Comparison of ENCODE assay signal across 21 mouse cellular contexts in the genomic region with DNA sequence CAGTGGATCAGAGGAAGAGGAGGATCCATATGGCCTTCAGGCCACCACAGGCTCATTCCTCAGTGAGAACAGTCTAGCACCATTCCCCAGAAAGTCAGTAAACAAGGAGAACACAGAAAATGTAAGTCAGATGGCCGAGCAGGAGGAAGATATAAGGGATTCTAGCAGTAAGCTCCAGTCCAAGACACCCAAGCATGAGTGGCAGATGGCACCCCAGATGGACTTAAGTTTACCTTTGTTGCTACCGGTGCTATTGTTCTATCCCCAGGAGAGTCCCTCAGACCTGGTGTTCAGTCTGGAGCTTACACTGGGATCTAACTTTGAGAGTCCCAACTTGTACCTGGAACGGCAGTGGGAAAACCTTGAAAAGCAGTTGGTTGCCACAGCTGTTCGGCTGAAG.
"Had no signal": no experiment of that assay in that cellular context is flagged by ENCODE, and none has a peak within 500 bp of the region (broad histone marks: within the 10 kb centered on the region; RNA-seq: fewer than 3 reads in every experiment).

No protein-coding gene starts in this region.

- H3K4me1 ChIP-seq: limb, embryonic 12.5 days; limb, embryonic 15.5 days; midbrain, embryonic 12.5 days; midbrain, embryonic 15.5 days; neural tube, embryonic 12.5 days; neural tube, embryonic 15.5 days had no signal

- H3K27me3 ChIP-seq: limb, embryonic 12.5 days; limb, embryonic 15.5 days; midbrain, embryonic 12.5 days; midbrain, embryonic 15.5 days; neural tube, embryonic 12.5 days; neural tube, embryonic 15.5 days had no signal

- ATAC-seq: liver, postnatal 0 days; lung, postnatal 0 days; midbrain, embryonic 15.5 days had no signal

- H3K4me3 ChIP-seq: limb, embryonic 12.5 days; limb, embryonic 15.5 days; midbrain, embryonic 12.5 days; midbrain, embryonic 15.5 days; neural tube, embryonic 12.5 days; neural tube, embryonic 15.5 days had no signal

- H3K9ac ChIP-seq: limb, embryonic 12.5 days; limb, embryonic 15.5 days; liver, embryonic 14.5 days; liver, postnatal 0 days; lung, embryonic 14.5 days; midbrain, embryonic 12.5 days; midbrain, embryonic 15.5 days; neural tube, embryonic 12.5 days; neural tube, embryonic 15.5 days had no signal

- H3K27ac ChIP-seq: limb, embryonic 12.5 days; limb, embryonic 15.5 days; liver, embryonic 14.5 days; macrophage; midbrain, embryonic 12.5 days; midbrain, embryonic 15.5 days; neural tube, embryonic 12.5 days; neural tube, embryonic 15.5 days; stomach, postnatal 0 days had no signal

- H3K9me3 ChIP-seq: limb, embryonic 15.5 days; midbrain, embryonic 12.5 days; midbrain, embryonic 15.5 days; neural tube, embryonic 12.5 days; neural tube, embryonic 15.5 days had no signal

- H3K36me3 ChIP-seq: limb, embryonic 12.5 days; limb, embryonic 15.5 days; midbrain, embryonic 12.5 days; midbrain, embryonic 15.5 days; neural tube, embryonic 12.5 days; neural tube, embryonic 15.5 days had no signal

- DNase-seq: kidney, postnatal 14 days; kidney, postnatal 4 days; left cerebral cortex, postnatal 4 days; liver, postnatal 0 days; lung, embryonic 14.5 days; right cerebral cortex, postnatal 14 days; right cerebral cortex, postnatal 4 days; thymus, adult 2 months; thymus, postnatal 14 days; thymus, postnatal 4 days had no signal

- H3K4me2 ChIP-seq: limb, embryonic 12.5 days; limb, embryonic 15.5 days; liver, embryonic 11.5 days; lung, embryonic 14.5 days; midbrain, embryonic 12.5 days; midbrain, embryonic 15.5 days; neural tube, embryonic 12.5 days; neural tube, embryonic 15.5 days had no signal
